Mouse (Mus musculus) erythroblast, embryonic 14.5 days (primary cell): ENCODE results near the gene Nrsn1. TPM values are rescaled to one million over a fixed set of nuclear protein-coding genes. Genes with fewer than 3 reads are reported as not detected.

Experiments used
- H3K27me3 ChIP-seq: 2 replicates; pipeline ENCODE4 v1.6.1; 2012; ENCODE audit warnings: inconsistent platforms; ENCODE audit not compliant: control insufficient read depth
- H3K36me3 ChIP-seq: 2 replicates; pipeline ENCODE4 v1.6.1; 2012; ENCODE audit warnings: mild to moderate bottlenecking, inconsistent platforms; ENCODE audit not compliant: control insufficient read depth
- H3K4me1 ChIP-seq: 2 replicates; pipeline ENCODE4 v1.6.1; 2012; ENCODE audit warnings: inconsistent platforms; ENCODE audit not compliant: control insufficient read depth
- H3K4me3 ChIP-seq: replicated peaks from 2 replicates; pipeline ENCODE3; 2012; ENCODE audit warnings: moderate library complexity, mild to moderate bottlenecking, inconsistent platforms
- H3K9me3 ChIP-seq: 2 replicates; pipeline ENCODE4 v1.6.1; 2012; ENCODE audit warnings: low read length, inconsistent platforms, mixed read lengths; ENCODE audit not compliant: control insufficient read depth
- GATA1 ChIP-seq: IDR thresholded peaks from 2 replicates; pipeline ENCODE4 v1.6.1; 2012; ENCODE audit warnings: low read length, inconsistent platforms, mixed read lengths
- TAL1 ChIP-seq: IDR thresholded peaks from 3 replicates; pipeline ENCODE4 v1.6.1; 2012; ENCODE audit warnings: low read length, inconsistent platforms, mixed read lengths
- polyA plus RNA-seq: library from polyadenylated mRNA; stranded (reverse); fragments of >175 nt; gene quantifications from 2 replicates; pipeline ENCODE4 v1.2.3, GENCODE M21; 2012

Gene Nrsn1
- polyA plus RNA-seq, 1 experiment, result not detected

- H3K27me3 ChIP-seq, result no peaks in the 10 kb centered on the region
- H3K4me3 ChIP-seq, result no peak overlapping the region
- no peaks in the 10 kb centered on the region for H3K4me1 ChIP-seq
- H3K9me3 ChIP-seq, result peaks cover 2% of the 10 kb centered on the region; the same call in 1 of the 2 replicates
- no peaks in the 10 kb centered on the region for H3K36me3 ChIP-seq
- TF ChIP-seq GATA1, result no peak
- TF ChIP-seq TAL1, result no peak
Measured at GRCm38 (mm10) chr13:25257608-25258007, 12.7 kb downstream of the Nrsn1 start.

GRCm38 (mm10) chr13:25254478-25255263, 15.6 kb downstream of the Nrsn1 start:
- H3K27me3 ChIP-seq, result no peaks in the 10 kb centered on the region
- H3K4me1 ChIP-seq, result no peaks in the 10 kb centered on the region
- H3K4me3 ChIP-seq, result no peak overlapping the region
- TF ChIP-seq GATA1, result no peak
- no peak for TF ChIP-seq TAL1
- peaks cover 2% of the 10 kb centered on the region; the same call in 1 of the 2 replicates for H3K9me3 ChIP-seq
- H3K36me3 ChIP-seq, result no peaks in the 10 kb centered on the region

GRCm38 (mm10) chr13:25251893-25252292, 18.4 kb downstream of the Nrsn1 start:
- H3K36me3 ChIP-seq, result no peaks in the 10 kb centered on the region
- H3K27me3 ChIP-seq, result no peaks in the 10 kb centered on the region
- no peak overlapping the region for H3K4me3 ChIP-seq
- TF ChIP-seq GATA1 (no peak), TAL1 (no peak)
- H3K4me1 ChIP-seq, result no peaks in the 10 kb centered on the region
- H3K9me3 ChIP-seq, result peaks cover 2% of the 10 kb centered on the region; the same call in 1 of the 2 replicates

- Histone ChIP-seq H3K27me3 (no peaks in the 10 kb centered on the region), H3K4me1 (no peaks in the 10 kb centered on the region), H3K4me3 (no peak overlapping the region), H3K9me3 (no peaks in the 10 kb centered on the region; the same call in 1 of the 2 replicates), H3K36me3 (no peaks in the 10 kb centered on the region)
- no peak for TF ChIP-seq GATA1
- TF ChIP-seq TAL1, result no peak
Measured at GRCm38 (mm10) chr13:25220186-25220787, 50.0 kb downstream of the Nrsn1 start.

GRCm38 (mm10) chr13:25218394-25218793, 51.9 kb downstream of the Nrsn1 start:
- Histone ChIP-seq H3K36me3 (no peaks in the 10 kb centered on the region), H3K27me3 (no peaks in the 10 kb centered on the region), H3K4me3 (no peak overlapping the region), H3K4me1 (no peaks in the 10 kb centered on the region), H3K9me3 (no peaks in the 10 kb centered on the region; the same call in 1 of the 2 replicates)
- no peak for TF ChIP-seq TAL1

- H3K27me3 ChIP-seq, result no peaks in the 10 kb centered on the region
- H3K36me3 ChIP-seq, result no peaks in the 10 kb centered on the region
- TF ChIP-seq TAL1 (no peak), GATA1 (no peak)
- no peaks in the 10 kb centered on the region for H3K9me3 ChIP-seq
- no peak overlapping the region for H3K4me3 ChIP-seq
- no peaks in the 10 kb centered on the region for H3K4me1 ChIP-seq
Measured at GRCm38 (mm10) chr13:25206950-25207349, 63.4 kb downstream of the Nrsn1 start.

Other genes starting within 250 kb of the Nrsn1 start
- gene Dcdc2a, start 214.5 kb downstream of the Nrsn1 start, polyA plus RNA-seq, result not detected in 2 replicates